Comparison of ENCODE assay signal across 7 mouse cellular contexts in the genomic region with DNA sequence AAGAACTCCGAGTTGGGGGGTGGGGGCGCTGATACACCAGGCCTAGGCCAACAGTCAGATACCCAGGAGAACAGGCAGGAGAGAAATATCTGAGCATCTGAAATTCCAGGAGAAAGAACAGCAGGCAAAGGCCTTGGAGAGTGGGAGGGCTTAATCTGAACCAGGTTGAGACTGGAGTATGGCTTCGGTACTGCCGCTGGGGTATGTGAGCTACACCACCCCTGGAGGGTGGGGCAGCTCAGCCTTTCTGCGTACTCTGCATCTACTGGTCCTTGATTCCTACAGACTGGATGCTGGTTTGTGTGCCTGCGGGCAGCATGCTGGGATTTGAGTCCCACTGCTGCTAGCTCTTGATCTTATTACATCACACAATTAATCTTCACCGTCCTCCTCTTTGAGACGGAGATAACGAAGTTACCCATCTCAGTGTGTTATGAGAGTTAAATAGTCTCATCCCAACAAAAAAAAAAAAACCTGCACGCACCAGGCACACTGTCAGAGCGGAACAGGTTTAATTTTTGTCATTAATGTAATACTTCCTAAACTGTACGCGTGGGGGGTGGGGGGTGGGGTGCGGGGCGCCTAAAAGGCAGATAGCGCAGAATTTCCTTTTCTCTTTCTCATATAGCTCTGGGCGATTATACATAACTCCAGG. TPM values are rescaled to one million over a fixed set of nuclear protein-coding genes. Genes with fewer than 3 reads are reported as not detected.
DNase-seq lines count a peak whose midpoint lies in the region; ATAC-seq and TF ChIP-seq lines count a peak whose summit lies in the region.

No protein-coding gene starts in this region.

- TF ChIP-seq CTCF in lung, adult 2 months (IDR thresholded peaks at IDR 0.05; ENCODE audit: insufficient read depth, low read length), result no peak

- H3K36me3 ChIP-seq in embryonic facial prominence, embryonic 13.5 days, result no peaks in the 10 kb centered on the region
- H3K36me3 ChIP-seq in limb, embryonic 12.5 days, result no peaks in the 10 kb centered on the region

- peak overlapping the region; percentile 68 for H3K27ac ChIP-seq in embryonic facial prominence, embryonic 13.5 days
- no peak overlapping the region for H3K27ac ChIP-seq in limb, embryonic 12.5 days

- no peaks in the 10 kb centered on the region for H3K27me3 ChIP-seq in embryonic facial prominence, embryonic 13.5 days
- no peaks in the 10 kb centered on the region for H3K27me3 ChIP-seq in limb, embryonic 12.5 days

- peak overlapping the region; percentile 66 for H3K4me2 ChIP-seq in embryonic facial prominence, embryonic 13.5 days
- H3K4me2 ChIP-seq in limb, embryonic 12.5 days, result peak overlapping the region; percentile 64

- H3K4me1 ChIP-seq in lung, adult 2 months (ENCODE audit: control insufficient read depth, insufficient read depth, low read length), result peaks cover 22% of the 10 kb centered on the region
- peaks cover 33% of the 10 kb centered on the region for H3K4me1 ChIP-seq in embryonic facial prominence, embryonic 13.5 days
- peaks cover 18% of the 10 kb centered on the region for H3K4me1 ChIP-seq in limb, embryonic 12.5 days (replicated peaks)

- no peaks in the 10 kb centered on the region for H3K9me3 ChIP-seq in embryonic facial prominence, embryonic 13.5 days
- H3K9me3 ChIP-seq in limb, embryonic 12.5 days, result no peaks in the 10 kb centered on the region

- 0 out of 2 replicates have a peak overlapping the region, but pooled peaks have one; percentile 44 for H3K9ac ChIP-seq in embryonic facial prominence, embryonic 13.5 days
- peak overlapping the region; percentile 24; the same call in 1 of the 2 replicates for H3K9ac ChIP-seq in limb, embryonic 12.5 days (replicated peaks)

- DNase-seq in lung, adult 2 months, result no peak
- DNase-seq in lung, postnatal 25 days (ENCODE audit: low spot score), result no peak
- peak; percentile 55 for DNase-seq in retina, postnatal 1 day
- DNase-seq in adrenal gland, adult 8-10 months, result no peak
- DNase-seq in frontal cortex, adult 2 months (ENCODE audit: extremely low spot score in 1 of 2, low spot score in 1 of 2), result no peak

- no peak for TF ChIP-seq POLR2A in lung, adult 2 months (IDR thresholded peaks at IDR 0.05; ENCODE audit: borderline replicate concordance, extremely low read depth, low read depth, low read length)

- WGBS in lung, adult 2 months, result 21% methylated on average over 17 of the region's 17 CpGs
- 13% methylated on average over 17 of the region's 17 CpGs for WGBS in embryonic facial prominence, embryonic 13.5 days
- 26% methylated on average over 17 of the region's 17 CpGs for WGBS in limb, embryonic 12.5 days

- peak overlapping the region; percentile 27 for H3K4me3 ChIP-seq in lung, adult 2 months (replicated peaks; ENCODE audit: extremely low read depth, low read depth, low read length)
- H3K4me3 ChIP-seq in embryonic facial prominence, embryonic 13.5 days, result peak overlapping the region; percentile 39
- peak overlapping the region; percentile 37 for H3K4me3 ChIP-seq in limb, embryonic 12.5 days (replicated peaks)

- ATAC-seq in embryonic facial prominence, embryonic 13.5 days (ENCODE audit: insufficient number of reproducible peaks, insufficient read depth, low FRiP score, low TSS enrichment, low read depth), result no peak
- ATAC-seq in limb, embryonic 12.5 days (ENCODE audit: insufficient number of reproducible peaks, insufficient read depth, low FRiP score, low TSS enrichment, low read depth), result peak; percentile 49; the same call in 1 of the 2 replicates

RNA-seq across cellular contexts. Expression of gene Ifnk, which starts 52.5 kb away (rescaled TPM):
- not detected in 2 replicates for polyA plus RNA-seq in lung, adult 2 months (2012; rRNA removed)
- polyA plus RNA-seq in embryonic facial prominence, embryonic 13.5 days (2015; fragmentation: Nextera tagmentation; extraction: Ambion mirVana), result 0.35 and 0.69 TPM in 2 replicates
- polyA plus RNA-seq in limb, embryonic 12.5 days (2016; fragmentation: Nextera tagmentation; extraction: Ambion mirVana), result 0.26 and 0.28 TPM in 2 replicates
- total RNA-seq in adrenal gland, adult 8-10 months (2022), result under 1 TPM in 1 of 4 experiments, not detected in 3; 0.38 TPM
- polyA plus RNA-seq in frontal cortex, adult 2 months (2012; rRNA removed), result not detected in 2 replicates

RNA-seq across cellular contexts. Expression of gene Mob3b, which starts 57.9 kb away (rescaled TPM):
- 8.4 and 10.4 TPM in 2 replicates for polyA plus RNA-seq in lung, adult 2 months (2012; rRNA removed)
- 16.9 and 18.5 TPM in 2 replicates for polyA plus RNA-seq in embryonic facial prominence, embryonic 13.5 days (2015; fragmentation: Nextera tagmentation; extraction: Ambion mirVana)
- 14.3 and 15.1 TPM in 2 replicates for polyA plus RNA-seq in limb, embryonic 12.5 days (2016; fragmentation: Nextera tagmentation; extraction: Ambion mirVana)
- total RNA-seq in adrenal gland, adult 8-10 months (2022), result 10 to 100 TPM; 28.5 to 53.9 (median 39.7) TPM
- 3.8 and 4.0 TPM in 2 replicates for polyA plus RNA-seq in frontal cortex, adult 2 months (2012; rRNA removed)
